Mouse (Mus musculus): ENCODE data around the gene Sos1.

DNA sequence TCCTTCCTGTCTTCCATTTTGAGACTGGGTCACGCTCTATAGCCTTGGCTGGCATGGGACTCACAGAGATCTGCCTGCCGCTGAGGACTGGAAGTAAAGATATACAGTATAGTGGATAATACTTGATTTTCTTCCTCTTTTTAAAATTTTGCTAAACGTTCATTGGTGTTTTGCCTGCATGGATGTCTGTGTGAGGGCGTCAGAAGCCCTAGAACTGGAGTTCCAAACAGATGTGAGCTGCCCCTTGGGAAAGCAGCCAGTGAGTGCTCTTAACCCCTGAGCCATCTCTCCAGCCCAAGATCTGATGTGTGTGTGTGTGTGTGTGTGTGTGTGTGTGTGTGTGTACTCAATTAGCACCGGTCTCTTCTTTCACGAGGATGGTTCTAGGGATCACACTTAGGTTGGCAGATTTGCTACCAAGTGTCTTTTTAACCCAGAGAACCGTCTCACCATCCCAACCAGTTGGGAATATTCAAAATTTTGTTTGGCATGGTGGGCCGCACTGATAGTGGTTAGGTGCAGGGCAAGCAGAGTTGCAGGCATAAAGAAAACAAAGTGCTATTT lies 16.4 kb upstream of the Sos1 start:
- TF ChIP-seq CTCF (IDR thresholded peaks at IDR 0.05; ENCODE audit: low read depth, low read length) (no peak), GATA1 (IDR thresholded peaks at IDR 0.05; ENCODE audit: borderline replicate concordance, low read length) (no peak)

All from G1E (cell line).